Comparison of ENCODE assay signal across 11 mouse cellular contexts in genomic region chr11:88402290-88402689, GRCm38 (mm10).
A peak's percentile ranks its signal among the peaks of the same experiment; 100 is the strongest.
DNase-seq lines count a peak whose midpoint lies in the region; ATAC-seq and TF ChIP-seq lines count a peak whose summit lies in the region.
"Had no signal": no experiment of that assay in that cellular context is flagged by ENCODE, and none has a peak within 500 bp of the region (broad histone marks: within the 10 kb centered on the region; RNA-seq: fewer than 3 reads in every experiment).

No protein-coding gene starts in this region.

- DNase-seq in heart, adult 2 months, result no peak
- DNase-seq in heart, postnatal 10 days, result no peak
- DNase-seq in R1 (ENCODE audit: low read depth, low spot score), result peak; percentile 46
- no peak for DNase-seq in hindbrain, embryonic 10.5 days (ENCODE audit: low spot score)
- DNase-seq in layer of hippocampus, postnatal 10 days (ENCODE audit: low spot score in 2 of 2), result no peak
- no peak for DNase-seq in layer of hippocampus, adult 2 months (ENCODE audit: low spot score in 2 of 2)
- DNase-seq in frontal cortex, postnatal 25 days (ENCODE audit: low spot score in 2 of 2), result no peak
- DNase-seq: B cell, adult 2 months; kidney, postnatal 4 days; liver, embryonic 13.5 days had no signal

- H3K36me3 ChIP-seq in heart, adult 2 months (ENCODE audit: control insufficient read depth, insufficient read depth, low read length), result no peaks in the 10 kb centered on the region
- peaks cover 49% of the 10 kb centered on the region for H3K36me3 ChIP-seq in hindbrain, embryonic 10.5 days
- no peaks in the 10 kb centered on the region; the same call in 1 of the 2 replicates for H3K36me3 ChIP-seq in midbrain, embryonic 16.5 days (ENCODE audit: control insufficient read depth, insufficient read depth, low read length)
- H3K36me3 ChIP-seq: liver, embryonic 13.5 days had no signal

- no peaks in the 10 kb centered on the region for H3K9me3 ChIP-seq in hindbrain, embryonic 10.5 days
- H3K9me3 ChIP-seq in midbrain, embryonic 16.5 days (replicated peaks; ENCODE audit: control insufficient read depth, low read length, poor library complexity, severe bottlenecking), result no peaks in the 10 kb centered on the region
- H3K9me3 ChIP-seq: liver, embryonic 13.5 days had no signal

- no peak for TF ChIP-seq CTCF in heart, adult 2 months (IDR thresholded peaks at IDR 0.05)
- TF ChIP-seq CTCF in layer of hippocampus, adult 2 months (conservative IDR thresholded peaks at IDR 0.05), result no peak

- H3K9ac ChIP-seq in heart, adult 2 months (ENCODE audit: low read depth, low read length), result no peak overlapping the region
- no peak overlapping the region for H3K9ac ChIP-seq in midbrain, embryonic 16.5 days (ENCODE audit: low read depth, low read length)
- H3K9ac ChIP-seq: liver, embryonic 13.5 days had no signal

- WGBS in heart, adult 2 months, result 20% methylated on average over 7 of the region's 7 CpGs
- WGBS in hindbrain, embryonic 10.5 days, result 39% methylated on average over 7 of the region's 7 CpGs
- WGBS in midbrain, embryonic 16.5 days, result 18% methylated on average over 7 of the region's 7 CpGs

- TF ChIP-seq EP300 in heart, adult 2 months (IDR thresholded peaks at IDR 0.05; ENCODE audit: insufficient read depth, low read depth, low read length), result no peak

- no peak overlapping the region for H3K4me2 ChIP-seq in midbrain, embryonic 16.5 days (ENCODE audit: low read length)
- H3K4me2 ChIP-seq: liver, embryonic 13.5 days had no signal

- no peaks in the 10 kb centered on the region for H3K79me2 ChIP-seq in heart, adult 2 months (replicated peaks; ENCODE audit: control insufficient read depth, insufficient read depth, low read length)

- ATAC-seq in midbrain, embryonic 16.5 days, result no peak

- no peaks in the 10 kb centered on the region for H3K27me3 ChIP-seq in heart, adult 2 months (ENCODE audit: control insufficient read depth, insufficient read depth, low read length)
- H3K27me3 ChIP-seq in hindbrain, embryonic 10.5 days (ENCODE audit: insufficient read depth, poor library complexity, severe bottlenecking), result no peaks in the 10 kb centered on the region
- H3K27me3 ChIP-seq in midbrain, embryonic 16.5 days (ENCODE audit: control insufficient read depth, insufficient read depth, low read depth, low read length), result no peaks in the 10 kb centered on the region
- H3K27me3 ChIP-seq: liver, embryonic 13.5 days had no signal

- H3K27ac ChIP-seq in heart, adult 2 months, result peak overlapping the region; percentile 50; the same call in 1 of the 2 replicates
- peak overlapping the region; percentile 86 for H3K27ac ChIP-seq in hindbrain, embryonic 10.5 days
- peak overlapping the region; percentile 65 for H3K27ac ChIP-seq in midbrain, embryonic 16.5 days (ENCODE audit: low read length)
- H3K27ac ChIP-seq in layer of hippocampus, adult 2 months, result no peak overlapping the region
- H3K27ac ChIP-seq: liver, embryonic 13.5 days had no signal

- intact Hi-C loops in heart, adult 2 months (cut with DNase I), result no loop called here
- intact Hi-C loops in heart, postnatal 10 days (cut with DNase I), result loop anchor here (2.0 kb wide), 1 partner anchor 21 kb away; no protein-coding TSS in a partner anchor

- peaks cover 22% of the 10 kb centered on the region for H3K4me1 ChIP-seq in heart, adult 2 months (ENCODE audit: control insufficient read depth, insufficient read depth, low read length)
- H3K4me1 ChIP-seq in hindbrain, embryonic 10.5 days (replicated peaks), result peaks cover 92% of the 10 kb centered on the region
- H3K4me1 ChIP-seq in midbrain, embryonic 16.5 days (ENCODE audit: control insufficient read depth, insufficient read depth, low read length), result peaks cover 39% of the 10 kb centered on the region

- no peak overlapping the region for H3K4me3 ChIP-seq in heart, adult 2 months
- no peak overlapping the region for H3K4me3 ChIP-seq in hindbrain, embryonic 10.5 days
- H3K4me3 ChIP-seq in midbrain, embryonic 16.5 days (ENCODE audit: low read depth, low read length), result no peak overlapping the region
- H3K4me3 ChIP-seq in layer of hippocampus, adult 2 months, result no peak overlapping the region
- H3K4me3 ChIP-seq: liver, embryonic 13.5 days had no signal

- TF ChIP-seq POLR2A in heart, adult 2 months (IDR thresholded peaks at IDR 0.05; ENCODE audit: insufficient read depth, low read depth, low read length), result no peak
